Mouse (Mus musculus): ENCODE results near the gene Miga2.

- TF ChIP-seq CTCF (IDR thresholded peaks at IDR 0.05), result no peak
- TF ChIP-seq POLR2A (IDR thresholded peaks at IDR 0.05; ENCODE audit: insufficient read depth, low read depth, low read length), result no peak
Measured at GRCm38 (mm10) chr2:30409454-30410176, 45.6 kb downstream of the Miga2 start.

All from heart, adult 2 months (tissue).